Mouse (Mus musculus) myocyte (in vitro differentiated cells): Measurements from ENCODE around the gene Defb20.

Experiments
- E2F4 ChIP-seq: IDR thresholded peaks from one replicate; pipeline ENCODE4 v1.6.1; 2011; ENCODE audit warnings: mild to moderate bottlenecking, control low read depth, moderate library complexity; ENCODE audit not compliant: insufficient read depth
- POLR2A ChIP-seq: IDR thresholded peaks from one replicate; pipeline ENCODE4 v1.6.1; 2011; ENCODE audit warnings: low read depth, mild to moderate bottlenecking, control low read depth, moderate library complexity; ENCODE audit not compliant: insufficient read length
- POLR2AphosphoS2 ChIP-seq: IDR thresholded peaks from one replicate; pipeline ENCODE4 v1.6.1; 2011; ENCODE audit warnings: low read depth, control low read depth; ENCODE audit not compliant: insufficient read length
- TCF12 ChIP-seq: IDR thresholded peaks from one replicate; pipeline ENCODE4 v1.6.1; 2011; ENCODE audit warnings: mild to moderate bottlenecking, control low read depth; ENCODE audit not compliant: poor library complexity, insufficient read depth, severe bottlenecking

DNA sequence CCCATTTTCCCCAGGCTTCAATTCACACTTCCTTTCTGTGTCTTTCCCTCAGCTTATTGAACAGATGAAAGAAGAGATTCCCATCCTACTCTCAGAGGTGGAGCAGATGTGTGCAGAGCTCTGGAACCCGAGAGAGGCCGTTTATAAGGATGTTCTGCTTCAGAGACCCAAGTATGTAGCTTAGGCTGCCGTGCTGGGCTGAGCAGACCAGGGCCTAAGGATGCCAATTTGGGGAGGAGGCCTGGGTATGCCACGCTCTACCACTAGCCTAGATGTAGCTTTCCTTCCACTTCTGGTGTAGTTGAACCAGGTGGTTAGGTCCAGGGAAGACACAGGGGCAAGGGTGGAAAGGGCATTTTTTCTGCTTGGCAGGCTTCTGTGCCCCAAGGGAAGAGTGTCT is 34.5 kb upstream of the Defb20 start:
- no peak for TF ChIP-seq POLR2A
- TF ChIP-seq E2F4: no peak
- no peak for TF ChIP-seq TCF12
- no peak for TF ChIP-seq POLR2AphosphoS2
